Mouse (Mus musculus): ENCODE results near the gene Bnc2.

Gene Bnc2

GRCm38 (mm10) chr4:84507551-84507950 is 167.5 kb downstream of the Bnc2 start:
- DNase-seq (ENCODE audit: low read depth, low spot score): no peak

GRCm38 (mm10) chr4:84502581-84503269 is 172.3 kb downstream of the Bnc2 start:
- DNase-seq (ENCODE audit: low read depth, low spot score): no peak

- peak; percentile 3 for DNase-seq (ENCODE audit: low read depth, low spot score)
Measured at GRCm38 (mm10) chr4:84500796-84501349, 174.2 kb downstream of the Bnc2 start.

GRCm38 (mm10) chr4:84500259-84500658 is 174.8 kb downstream of the Bnc2 start:
- peak; percentile 19 for DNase-seq (ENCODE audit: low read depth, low spot score)

GRCm38 (mm10) chr4:84498469-84498868 is 176.6 kb downstream of the Bnc2 start:
- DNase-seq (ENCODE audit: low read depth, low spot score): no peak

GRCm38 (mm10) chr4:84488323-84488722 is 186.8 kb downstream of the Bnc2 start:
- DNase-seq (ENCODE audit: low read depth, low spot score): no peak

- DNase-seq (ENCODE audit: low read depth, low spot score): no peak
Measured at GRCm38 (mm10) chr4:84482680-84483079, 192.4 kb downstream of the Bnc2 start.

GRCm38 (mm10) chr4:84472643-84473042 is 202.4 kb downstream of the Bnc2 start:
- no peak for DNase-seq (ENCODE audit: low read depth, low spot score)

GRCm38 (mm10) chr4:84470106-84470885 is 204.8 kb downstream of the Bnc2 start:
- no peak for DNase-seq (ENCODE audit: low read depth, low spot score)

GRCm38 (mm10) chr4:84469400-84469799 is 205.7 kb downstream of the Bnc2 start:
- DNase-seq (ENCODE audit: low read depth, low spot score): no peak

- DNase-seq (ENCODE audit: low read depth, low spot score): no peak
Measured at GRCm38 (mm10) chr4:84467722-84468121, 207.4 kb downstream of the Bnc2 start.

- no peak for DNase-seq (ENCODE audit: low read depth, low spot score)
Measured at GRCm38 (mm10) chr4:84458218-84458560, 216.9 kb downstream of the Bnc2 start.

- no peak for DNase-seq (ENCODE audit: low read depth, low spot score)
Measured at GRCm38 (mm10) chr4:84457512-84458217, 217.4 kb downstream of the Bnc2 start.

- no peak for DNase-seq (ENCODE audit: low read depth, low spot score)
Measured at GRCm38 (mm10) chr4:84456853-84457249, 218.2 kb downstream of the Bnc2 start.

GRCm38 (mm10) chr4:84456198-84456852 is 218.8 kb downstream of the Bnc2 start:
- DNase-seq (ENCODE audit: low read depth, low spot score): peak; percentile 4

- DNase-seq (ENCODE audit: low read depth, low spot score): no peak
Measured at GRCm38 (mm10) chr4:84454493-84454892, 220.6 kb downstream of the Bnc2 start.

- DNase-seq (ENCODE audit: low read depth, low spot score): no peak
Measured at GRCm38 (mm10) chr4:84453586-84453985, 221.5 kb downstream of the Bnc2 start.

- DNase-seq (ENCODE audit: low read depth, low spot score): no peak
Measured at GRCm38 (mm10) chr4:84452642-84453041, 222.4 kb downstream of the Bnc2 start.

- DNase-seq (ENCODE audit: low read depth, low spot score): no peak
Measured at GRCm38 (mm10) chr4:84449246-84450005, 225.6 kb downstream of the Bnc2 start.

GRCm38 (mm10) chr4:84433324-84433723 is 241.8 kb downstream of the Bnc2 start:
- DNase-seq (ENCODE audit: low read depth, low spot score): no peak

Data from ZHBTc4 (cell line).